Mouse (Mus musculus) C3H10T1/2 (cell line): Measurements from ENCODE around the gene Gm648. TPM values are rescaled to one million over a fixed set of nuclear protein-coding genes. Genes with fewer than 3 reads are reported as not detected.

Experiments
- polyA plus RNA-seq, 2 experiments: library from polyadenylated mRNA; unstranded; fragments of >200 nt; fragmentation: generic; extraction: Trizol; gene quantifications; one replicate each; pipeline ENCODE4 v1.2.1; 2012; ENCODE audit warnings: missing spikeins in 2 of 2

The Gm648 gene
- not detected for polyA plus RNA-seq

DNA sequence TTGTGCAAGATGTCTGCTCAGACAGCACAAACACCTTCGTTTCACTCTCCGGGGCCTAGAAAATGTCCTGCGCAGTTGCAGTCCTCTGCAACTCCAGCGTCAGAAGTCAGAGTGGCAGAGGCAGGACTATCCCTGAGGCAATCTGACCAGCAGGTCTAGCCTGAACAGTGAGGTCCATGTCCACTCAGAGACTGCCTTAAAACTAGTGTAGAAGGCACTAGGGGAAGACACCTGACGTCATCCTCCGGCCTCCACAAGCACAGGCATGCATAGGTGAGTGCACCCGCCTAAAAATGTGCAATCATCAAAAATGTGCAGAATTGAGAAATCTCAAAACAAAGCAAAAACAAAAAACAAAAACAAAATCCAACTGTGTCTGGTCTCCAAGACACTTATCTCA lies at the start of gene Gm648:
Gene Gm648, minus strand, starts transcription at position 101 of the 400 bp plus-strand sequence.

DNA sequence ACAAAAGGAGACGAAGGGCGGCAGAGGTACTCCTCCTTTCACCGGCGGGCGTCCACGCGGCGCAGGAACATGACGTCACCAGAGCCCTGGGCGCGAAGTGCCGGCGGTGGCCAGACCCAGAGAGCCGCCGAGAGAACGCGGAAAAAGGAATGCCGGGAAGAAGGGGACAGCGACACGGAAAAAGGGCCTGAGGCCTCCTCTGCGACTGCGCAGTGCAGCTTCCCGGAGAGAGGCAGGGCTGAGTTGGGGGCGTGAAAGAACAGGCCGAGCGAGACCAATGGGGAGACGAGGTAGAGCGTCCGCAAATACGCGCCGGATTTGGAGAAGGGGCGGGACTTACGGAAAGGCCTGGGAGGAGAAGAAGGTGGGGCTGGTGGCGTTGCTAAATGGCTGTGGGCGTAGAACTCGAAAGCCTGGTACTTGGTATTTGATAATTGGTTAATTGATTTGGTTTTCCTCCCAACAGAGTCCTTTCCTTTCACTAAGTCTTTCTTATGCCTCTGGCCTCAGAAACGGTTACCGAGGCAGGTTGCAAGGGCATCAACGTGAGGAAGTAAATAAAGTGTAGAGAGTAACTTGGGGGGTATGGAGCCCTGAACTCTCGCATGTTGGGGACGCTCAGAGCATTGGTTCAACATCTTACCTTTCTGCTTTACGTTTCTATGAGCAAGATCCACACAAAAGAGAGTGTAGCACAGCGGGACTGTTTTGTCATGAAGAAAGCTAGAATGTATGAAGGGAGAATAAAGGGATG lies 48.7 kb upstream of the Gm648 start, which contains the start of gene Mmgt1:
Gene Mmgt1, minus strand, starts transcription at position 183 of the 754 bp plus-strand sequence.

DNA sequence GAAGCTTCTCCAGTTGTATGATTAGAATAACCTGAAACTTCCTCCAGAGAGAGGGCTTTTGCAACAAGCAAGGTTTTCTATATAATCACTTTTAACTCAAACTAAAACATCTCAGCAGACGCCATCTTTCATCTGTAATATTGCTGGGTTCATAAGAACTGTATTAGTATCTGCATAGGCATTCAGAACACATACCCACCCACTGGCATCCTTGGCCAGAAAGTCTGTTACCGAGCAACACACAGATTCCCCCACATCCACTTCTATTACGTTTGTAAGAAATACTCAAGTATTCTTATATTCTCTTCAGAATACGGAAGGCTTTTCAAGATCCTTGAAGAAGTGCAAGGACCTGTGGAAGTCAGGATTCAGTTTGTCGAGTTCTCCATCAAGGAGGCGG lies 25.0 kb downstream of the Gm648 start, which contains the start of gene Gm10477:
Gene Gm10477, plus strand, starts transcription at position 301 of the 400 bp plus-strand sequence.

Other genes with a start within 250 kb of the Gm648 start
- gene Zfp449, start 203.2 kb downstream of the Gm648 start, polyA plus RNA-seq, result under 1 TPM; 0.08 to 0.96 TPM
- under 1 TPM in 1 of 2 experiments, not detected in 1; 0.02 TPM for gene Smim10l2a, start 175.0 kb downstream of the Gm648 start, polyA plus RNA-seq
- 1 to 10 TPM in 1 of 2 experiments, under 1 TPM in 1; 0.51 to 1.1 TPM for gene Gm2174, start 101.6 kb downstream of the Gm648 start, polyA plus RNA-seq
- gene Ints6l, start 94.7 kb downstream of the Gm648 start, polyA plus RNA-seq, result 1 to 10 TPM in 1 of 2 experiments, under 1 TPM in 1; 0.13 to 2.7 TPM
- gene Gm10477, start 24.9 kb downstream of the Gm648 start, polyA plus RNA-seq, result not detected
- 1 to 10 TPM in 1 of 2 experiments, under 1 TPM in 1; 0.66 to 4.6 TPM for gene Mmgt1, start 48.5 kb upstream of the Gm648 start, polyA plus RNA-seq
- gene Slc9a6, start 60.2 kb upstream of the Gm648 start, polyA plus RNA-seq, result 1 to 10 TPM; 1.1 to 8.2 TPM
- under 1 TPM in 1 of 2 experiments, not detected in 1; 0.11 TPM for gene Fhl1, start 182.2 kb upstream of the Gm648 start, polyA plus RNA-seq